Mouse (Mus musculus): Measurements from ENCODE around the gene Snapc5. TPM values are rescaled to one million over a fixed set of nuclear protein-coding genes. Genes with fewer than 3 reads are reported as not detected.

The Snapc5 gene
- total RNA-seq, 4 experiments from 2014 or later: 18.2 to 20.0 (median 18.5) TPM

Small RNAs within 50 kb of the gene (microRNA-seq; reads per million reads assigned to microRNA genes)
- not detected for gene Gm24106

Other genes starting within 250 kb of the Snapc5 start
- 1 to 10 TPM; 3.2 to 5.1 (median 3.6) TPM for gene Smad6, start 157.2 kb upstream of the Snapc5 start, total RNA-seq (2022)
- gene Lctl, start 62.1 kb upstream of the Snapc5 start, total RNA-seq (2022): under 1 TPM in 2 of 4 experiments, not detected in 2; 0.40 to 0.68 TPM
- gene Zwilch, start 6.2 kb upstream of the Snapc5 start, total RNA-seq (2022): under 1 TPM; 0.13 to 0.44 (median 0.37) TPM
- 100 to 1,000 TPM; 608 to 758 (median 650) TPM for gene Rpl4, start 5.9 kb upstream of the Snapc5 start, total RNA-seq (2022)
- gene Uchl4, start 55.9 kb downstream of the Snapc5 start, total RNA-seq (2022): 1 to 10 TPM; 1.5 to 3.6 (median 2.6) TPM
- gene Map2k1, start 74.4 kb downstream of the Snapc5 start, total RNA-seq (2022): 10 to 100 TPM; 59.2 to 62.4 (median 60.6) TPM
- gene Tipin, start 102.3 kb downstream of the Snapc5 start, total RNA-seq (2022): 10 to 100 TPM; 10.8 to 14.9 (median 11.9) TPM
- gene Dis3l, start 162.0 kb downstream of the Snapc5 start, total RNA-seq (2022): 10 to 100 TPM; 22.4 to 29.0 (median 24.4) TPM
- under 1 TPM; 0.05 to 0.13 (median 0.07) TPM for gene Megf11, start 206.4 kb downstream of the Snapc5 start, total RNA-seq (2022)